Mouse (Mus musculus) lung, embryonic 15.5 days (tissue): ENCODE data around the gene Rab11fip3. TPM values are rescaled to one million over a fixed set of nuclear protein-coding genes. Genes with fewer than 3 reads are reported as not detected.

Experiments used
- ATAC-seq: fragments of 200-750 bp; cut with Nextera tagmentation; 2 replicates; pipeline ENCODE4 v1.8.0; 2017; ENCODE audit warnings: moderate number of reproducible peaks, borderline replicate concordance; ENCODE audit not compliant: low FRiP score, low TSS enrichment; ENCODE audit errors: extremely low read depth
- H3K27ac ChIP-seq: fragments of 300-500 bp; sonication (generic); 2 replicates; pipeline ENCODE4 v1.5.1; 2015; ENCODE audit warnings: moderate library complexity, mild to moderate bottlenecking, inconsistent platforms
- H3K27me3 ChIP-seq: fragments of 300-500 bp; sonication (generic); 2 replicates; pipeline ENCODE4 v1.6.1; 2015; ENCODE audit warnings: inconsistent platforms
- H3K36me3 ChIP-seq: fragments of 300-500 bp; sonication (generic); 2 replicates; pipeline ENCODE4 v1.6.1; 2015; ENCODE audit warnings: inconsistent platforms
- H3K4me1 ChIP-seq: fragments of 300-500 bp; sonication (generic); 2 replicates; pipeline ENCODE4 v1.6.1; 2015; ENCODE audit warnings: inconsistent platforms
- H3K4me2 ChIP-seq: fragments of 300-500 bp; sonication (generic); 2 replicates; pipeline ENCODE4 v1.6.1; 2015; ENCODE audit warnings: inconsistent platforms, mild to moderate bottlenecking, moderate library complexity
- H3K4me3 ChIP-seq: fragments of 300-500 bp; sonication (generic); 2 replicates; pipeline ENCODE4 v1.5.1; 2015; ENCODE audit warnings: mild to moderate bottlenecking, inconsistent platforms
- H3K9ac ChIP-seq: fragments of 300-500 bp; sonication (generic); 2 replicates; pipeline ENCODE4 v1.6.1; 2015; ENCODE audit warnings: inconsistent platforms
- H3K9me3 ChIP-seq: fragments of 300-500 bp; sonication (generic); 2 replicates; pipeline ENCODE4 v1.6.1; 2016; ENCODE audit warnings: inconsistent platforms
- WGBS: fragments of 180-500 bp; shearing (Covaris S2); methylation state at CpG from one replicate; pipeline ENCODE4 v1.1.7; 2015; 5-methylcytosine and 5-hydroxymethylcytosine counted together
- polyA plus RNA-seq: library from polyadenylated mRNA; unstranded; fragments of >200 nt; fragmentation: Nextera tagmentation; extraction: Ambion mirVana; gene quantifications from 2 replicates; pipeline ENCODE4 v1.2.1, GENCODE M21; 2015

The Rab11fip3 gene
- polyA plus RNA-seq, 1 experiment from 2014 or later: 13.5 TPM

DNA sequence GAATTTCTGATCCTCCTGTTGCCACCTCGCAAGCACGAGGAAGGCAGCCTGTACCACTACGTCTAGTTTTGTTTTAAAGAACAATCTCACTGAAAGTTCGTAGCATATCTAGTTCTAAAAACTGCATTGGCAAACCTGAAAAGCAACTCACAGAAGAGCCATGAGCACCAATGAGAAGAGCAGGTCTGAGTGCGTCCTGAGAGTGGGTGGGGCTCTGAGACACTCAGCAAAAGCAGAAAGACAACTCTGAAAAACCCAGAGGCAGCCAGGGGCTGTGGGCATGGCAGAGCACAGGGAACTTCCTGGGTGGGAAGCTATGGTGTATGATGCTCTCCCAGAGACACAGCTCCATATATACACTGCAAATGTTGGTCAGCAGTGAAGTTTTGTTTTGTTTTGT lies 46.2 kb downstream of the Rab11fip3 start:
- 81% methylated on average over 5 of the region's 5 CpGs for WGBS
- no peak overlapping the region for H3K9ac ChIP-seq
- no peak for ATAC-seq

DNA sequence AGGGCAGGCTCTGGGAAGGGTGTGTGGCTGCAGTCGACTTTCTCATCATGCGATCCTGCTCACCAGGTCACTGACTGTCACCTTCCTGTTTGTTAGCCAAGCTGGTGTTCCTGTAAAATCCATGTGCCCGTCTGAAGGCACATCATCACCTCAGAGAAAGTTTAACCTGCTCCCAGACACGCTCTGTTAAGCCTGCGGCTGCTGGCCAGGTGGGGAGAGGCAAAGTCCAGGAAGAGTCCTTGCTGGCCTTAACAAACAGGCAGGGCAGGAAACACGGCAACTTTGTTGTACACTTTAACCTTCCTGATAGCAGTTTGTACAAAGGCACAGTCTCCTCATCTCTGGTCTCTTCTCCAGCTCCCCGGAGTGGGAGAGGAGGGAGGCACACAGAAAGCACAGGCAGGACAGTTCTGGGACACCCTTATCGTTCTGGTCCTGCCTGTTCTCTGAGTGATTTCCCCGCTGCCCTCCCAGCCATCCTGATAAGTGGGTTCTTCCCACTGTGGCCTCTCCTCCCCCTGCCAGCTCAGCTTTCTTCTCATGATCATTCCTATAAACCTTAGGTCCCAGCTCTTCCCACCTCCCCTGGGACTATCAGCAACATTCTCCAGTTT lies 47.5 kb downstream of the Rab11fip3 start:
- no peaks in the 10 kb centered on the region for H3K4me1 ChIP-seq
- 56% methylated on average over 9 of the region's 9 CpGs for WGBS
- H3K36me3 ChIP-seq: no peaks in the 10 kb centered on the region
- H3K9me3 ChIP-seq: no peaks in the 10 kb centered on the region
- H3K9ac ChIP-seq: no peak overlapping the region
- H3K4me3 ChIP-seq: no peak overlapping the region
- no peak for ATAC-seq
- no peak overlapping the region for H3K4me2 ChIP-seq
- no peaks in the 10 kb centered on the region for H3K27me3 ChIP-seq
- no peak overlapping the region for H3K27ac ChIP-seq

More for the DNA sequence above, 46.2 kb downstream of the Rab11fip3 start:
- Histone ChIP-seq H3K9me3 (no peaks in the 10 kb centered on the region), H3K27ac (no peak overlapping the region), H3K4me3 (no peak overlapping the region), H3K4me2 (no peak overlapping the region), H3K27me3 (no peaks in the 10 kb centered on the region), H3K4me1 (no peaks in the 10 kb centered on the region), H3K36me3 (no peaks in the 10 kb centered on the region)

GRCm38 (mm10) chr17:26020848-26021347 lies 48.5 kb downstream of the Rab11fip3 start:
- no peaks in the 10 kb centered on the region for H3K9me3 ChIP-seq
- H3K27ac ChIP-seq: no peak overlapping the region
- 83% methylated on average over 7 of the region's 7 CpGs for WGBS
- no peaks in the 10 kb centered on the region for H3K27me3 ChIP-seq
- no peaks in the 10 kb centered on the region for H3K36me3 ChIP-seq
- H3K4me3 ChIP-seq: no peak overlapping the region
- H3K9ac ChIP-seq: no peak overlapping the region
- ATAC-seq: no peak
- no peaks in the 10 kb centered on the region for H3K4me1 ChIP-seq
- no peak overlapping the region for H3K4me2 ChIP-seq

DNA sequence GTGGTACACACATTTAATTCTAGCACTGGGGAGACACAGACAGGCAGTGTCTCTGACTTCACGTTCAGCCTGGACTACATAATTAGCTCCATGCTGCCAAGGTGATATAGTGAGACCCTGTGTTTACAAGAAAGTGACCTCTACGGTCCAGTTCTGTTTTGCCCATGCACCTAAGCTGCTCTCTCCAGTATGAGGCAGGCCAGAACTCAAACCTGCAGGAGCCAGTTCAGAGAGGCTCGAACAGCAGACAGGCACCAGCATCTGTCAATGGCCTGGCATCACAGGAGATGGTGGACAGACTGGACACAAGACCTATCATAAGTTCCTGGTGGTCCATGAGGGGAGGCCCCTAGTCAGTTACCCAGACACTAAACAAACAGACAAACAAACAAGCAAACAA lies 51.0 kb downstream of the Rab11fip3 start:
- Histone ChIP-seq H3K9me3 (no peaks in the 10 kb centered on the region), H3K4me1 (no peaks in the 10 kb centered on the region), H3K4me3 (no peak overlapping the region), H3K27ac (no peak overlapping the region), H3K9ac (no peak overlapping the region), H3K27me3 (no peaks in the 10 kb centered on the region), H3K4me2 (no peak overlapping the region), H3K36me3 (peaks cover 17% of the 10 kb centered on the region; the same call in 1 of the 2 replicates)
- ATAC-seq: no peak
- WGBS: 55% methylated on average over 3 of the region's 3 CpGs

DNA sequence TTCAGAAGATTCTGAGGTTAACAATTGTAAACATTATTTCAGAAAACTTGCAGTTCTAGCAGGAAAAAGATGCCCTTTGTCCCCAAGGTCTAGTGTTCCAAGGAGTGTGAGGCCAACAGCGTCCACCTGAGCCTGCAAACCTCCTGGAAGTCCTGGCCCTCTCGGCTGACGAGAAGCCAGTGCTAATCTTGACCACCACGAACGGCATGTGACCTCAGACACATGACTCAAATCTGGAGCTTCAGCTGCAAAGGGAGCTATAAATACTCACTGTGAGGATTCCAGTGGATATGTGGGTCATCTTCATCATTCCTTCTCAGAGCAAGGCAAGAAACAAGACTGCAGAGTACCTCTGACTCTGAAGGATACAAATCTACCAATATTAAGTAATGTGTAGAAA lies 51.4 kb downstream of the Rab11fip3 start:
- Histone ChIP-seq H3K9me3 (no peaks in the 10 kb centered on the region), H3K36me3 (peaks cover 18% of the 10 kb centered on the region; the same call in 1 of the 2 replicates), H3K4me2 (no peak overlapping the region), H3K4me3 (no peak overlapping the region), H3K9ac (no peak overlapping the region), H3K4me1 (no peaks in the 10 kb centered on the region), H3K27me3 (no peaks in the 10 kb centered on the region), H3K27ac (no peak overlapping the region)
- WGBS: 60% methylated on average over 5 of the region's 5 CpGs
- no peak for ATAC-seq

DNA sequence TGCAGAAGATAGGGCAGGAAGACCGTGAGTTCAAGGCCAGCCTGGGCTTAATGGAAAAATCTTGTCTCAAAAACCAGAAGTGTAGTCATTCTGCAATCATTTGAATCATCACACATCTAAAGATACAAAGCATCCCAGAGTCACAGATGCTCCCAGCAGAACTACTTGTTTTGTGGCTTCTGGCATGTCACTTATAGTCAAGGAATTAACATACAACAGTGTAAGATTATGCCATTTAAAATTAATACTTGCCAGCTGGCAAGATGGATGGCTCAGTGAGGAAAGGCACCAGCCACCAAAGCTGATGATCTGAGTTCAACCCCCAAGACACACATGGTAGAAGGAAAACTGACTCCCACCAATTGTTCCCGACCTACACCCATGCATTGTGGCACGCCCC lies 52.3 kb downstream of the Rab11fip3 start:
- Histone ChIP-seq H3K4me3 (no peak overlapping the region), H3K4me1 (no peaks in the 10 kb centered on the region), H3K27me3 (no peaks in the 10 kb centered on the region), H3K9ac (no peak overlapping the region), H3K27ac (no peak overlapping the region), H3K4me2 (no peak overlapping the region), H3K9me3 (no peaks in the 10 kb centered on the region), H3K36me3 (peaks cover 20% of the 10 kb centered on the region; the same call in 1 of the 2 replicates)
- ATAC-seq: no peak
- WGBS: 83% methylated on average over 3 of the region's 3 CpGs

- ATAC-seq: no peak
- H3K27me3 ChIP-seq: no peaks in the 10 kb centered on the region
- H3K9me3 ChIP-seq: no peaks in the 10 kb centered on the region
- no peak overlapping the region for H3K4me3 ChIP-seq
- peaks cover 20% of the 10 kb centered on the region; the same call in 1 of the 2 replicates for H3K36me3 ChIP-seq
- no peak overlapping the region for H3K27ac ChIP-seq
- H3K9ac ChIP-seq: no peak overlapping the region
- H3K4me2 ChIP-seq: no peak overlapping the region
- peaks cover 5% of the 10 kb centered on the region; the same call in 1 of the 2 replicates for H3K4me1 ChIP-seq
- WGBS: 83% methylated on average over 10 of the region's 10 CpGs
Measured at GRCm38 (mm10) chr17:26013711-26014110, 55.6 kb downstream of the Rab11fip3 start.

- 8% methylated on average over 15 of the region's 15 CpGs for WGBS
- H3K9ac ChIP-seq: no peak overlapping the region
Measured at GRCm38 (mm10) chr17:26011841-26012460, 57.4 kb downstream of the Rab11fip3 start.

GRCm38 (mm10) chr17:26009540-26009939 lies 59.8 kb downstream of the Rab11fip3 start:
- 31% methylated on average over 4 of the region's 4 CpGs for WGBS
- Histone ChIP-seq H3K9me3 (no peaks in the 10 kb centered on the region), H3K4me2 (no peak overlapping the region), H3K36me3 (peaks cover 15% of the 10 kb centered on the region; the same call in 1 of the 2 replicates), H3K27me3 (no peaks in the 10 kb centered on the region), H3K4me1 (peaks cover 9% of the 10 kb centered on the region; the same call in 1 of the 2 replicates), H3K4me3 (no peak overlapping the region), H3K27ac (no peak overlapping the region), H3K9ac (no peak overlapping the region)
- ATAC-seq: peak; percentile 49; the same call in 1 of the 2 replicates

More at GRCm38 (mm10) chr17:26011841-26012460, 57.4 kb downstream of the Rab11fip3 start:
- H3K36me3 ChIP-seq: peaks cover 20% of the 10 kb centered on the region; the same call in 1 of the 2 replicates
- no peaks in the 10 kb centered on the region for H3K9me3 ChIP-seq
- H3K27me3 ChIP-seq: no peaks in the 10 kb centered on the region
- H3K27ac ChIP-seq: no peak overlapping the region
- ATAC-seq: peak; percentile 69
- peaks cover 5% of the 10 kb centered on the region; the same call in 1 of the 2 replicates for H3K4me1 ChIP-seq
- no peak overlapping the region for H3K4me3 ChIP-seq
- H3K4me2 ChIP-seq: peak overlapping the region; percentile 31; the same call in 1 of the 2 replicates

DNA sequence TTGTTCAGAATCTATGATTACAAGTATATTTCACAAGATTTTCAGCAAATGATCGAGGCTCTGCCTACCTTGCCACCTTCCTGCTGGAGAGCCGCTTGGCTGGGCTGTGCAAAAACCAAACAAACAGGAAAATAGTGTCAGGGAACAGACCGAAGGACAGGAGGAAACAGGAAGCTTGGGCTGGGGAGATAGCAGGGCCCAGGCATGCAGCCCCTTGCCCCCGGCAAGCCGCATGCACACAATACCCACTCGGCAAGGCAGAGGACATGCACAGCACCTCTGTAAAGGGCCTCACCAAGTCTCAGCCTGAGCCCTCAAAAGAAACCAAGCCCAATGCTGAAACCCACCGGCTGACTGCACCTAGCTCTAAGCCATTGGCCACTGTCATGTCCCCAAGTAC lies 60.6 kb downstream of the Rab11fip3 start:
- peaks cover 9% of the 10 kb centered on the region; the same call in 1 of the 2 replicates for H3K4me1 ChIP-seq
- 73% methylated on average over 7 of the region's 7 CpGs for WGBS
- H3K36me3 ChIP-seq: peaks cover 12% of the 10 kb centered on the region; the same call in 1 of the 2 replicates
- H3K27me3 ChIP-seq: no peaks in the 10 kb centered on the region
- H3K4me2 ChIP-seq: no peak overlapping the region
- peak overlapping the region; percentile 76; the same call in 1 of the 2 replicates for H3K27ac ChIP-seq
- H3K4me3 ChIP-seq: no peak overlapping the region
- no peaks in the 10 kb centered on the region for H3K9me3 ChIP-seq
- no peak overlapping the region for H3K9ac ChIP-seq
- ATAC-seq: no peak

DNA sequence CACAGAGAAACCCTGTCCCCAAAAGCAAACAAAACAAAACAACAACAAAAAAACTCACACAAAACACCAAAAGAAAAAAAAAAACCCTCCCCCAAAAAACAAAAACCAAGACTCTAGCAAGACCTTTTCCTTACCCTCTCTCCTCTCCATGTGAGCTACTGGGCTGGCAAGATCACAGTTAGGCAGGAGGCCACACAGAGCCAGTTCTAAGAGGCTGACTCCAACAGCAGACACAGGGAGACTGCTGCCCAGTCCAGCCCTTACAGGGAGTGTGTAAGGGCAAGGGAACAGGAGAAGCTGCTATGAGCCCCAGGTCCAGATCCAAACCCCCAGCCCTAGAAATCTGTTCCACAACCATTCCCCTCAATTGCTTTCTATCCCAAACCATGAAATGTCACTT lies 61.0 kb downstream of the Rab11fip3 start:
- H3K4me1 ChIP-seq: peaks cover 9% of the 10 kb centered on the region; the same call in 1 of the 2 replicates
- no peak overlapping the region for H3K4me3 ChIP-seq
- no peak overlapping the region for H3K9ac ChIP-seq
- peaks cover 9% of the 10 kb centered on the region; the same call in 1 of the 2 replicates for H3K36me3 ChIP-seq
- peak overlapping the region; percentile 76 for H3K27ac ChIP-seq
- H3K4me2 ChIP-seq: no peak overlapping the region
- no peak for ATAC-seq
- H3K27me3 ChIP-seq: no peaks in the 10 kb centered on the region
- no peaks in the 10 kb centered on the region for H3K9me3 ChIP-seq

DNA sequence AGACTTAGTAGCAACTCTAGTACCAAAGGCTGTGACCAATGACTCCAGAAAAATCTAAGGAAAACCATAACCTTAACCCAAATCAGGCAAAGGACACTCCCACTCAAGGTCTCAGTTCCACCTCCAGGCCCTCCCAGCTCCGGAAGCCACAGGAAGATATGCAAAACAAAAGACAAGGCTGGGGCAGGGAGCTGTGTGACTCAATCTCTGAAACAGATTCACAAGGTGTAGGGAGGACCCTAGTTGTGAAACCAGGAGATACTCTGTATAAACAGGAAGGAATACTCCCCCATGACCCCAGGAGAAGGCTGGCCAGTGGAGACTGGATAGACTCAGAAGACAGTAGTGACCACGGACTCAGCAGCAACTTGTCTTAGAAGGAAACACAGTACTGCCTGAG lies 61.7 kb downstream of the Rab11fip3 start:
- Histone ChIP-seq H3K27ac (peak overlapping the region; percentile 76), H3K9ac (no peak overlapping the region), H3K4me2 (no peak overlapping the region), H3K36me3 (peaks cover 6% of the 10 kb centered on the region; the same call in 1 of the 2 replicates), H3K9me3 (no peaks in the 10 kb centered on the region), H3K27me3 (no peaks in the 10 kb centered on the region), H3K4me3 (no peak overlapping the region), H3K4me1 (peaks cover 9% of the 10 kb centered on the region; the same call in 1 of the 2 replicates)
- ATAC-seq: no peak
- 51% methylated on average over 2 of the region's 2 CpGs for WGBS
